Mouse (Mus musculus) small intestine, adult 2 months (tissue): ENCODE data around the gene Gm49403. TPM values are rescaled to one million over a fixed set of nuclear protein-coding genes. Genes with fewer than 3 reads are reported as not detected.
"Not testable (repeated sequence)": the region's sequence is repeated elsewhere in the genome, so short reads cannot be mapped to it uniquely, and the experiment has no call there.

Source experiments
- H3K27ac ChIP-seq: fragments of 200-500 bp; 2 replicates; pipeline ENCODE4 v1.5.1; 2012; ENCODE audit warnings: low read depth, low read length, control low read depth, inconsistent platforms; ENCODE audit not compliant: insufficient read depth
- H3K27me3 ChIP-seq: fragments of 200-500 bp; 2 replicates; pipeline ENCODE4 v1.6.1; 2012; ENCODE audit warnings: mild to moderate bottlenecking, moderate library complexity, low read length, inconsistent platforms; ENCODE audit not compliant: control insufficient read depth, insufficient read depth
- H3K36me3 ChIP-seq: fragments of 200-500 bp; 2 replicates; pipeline ENCODE4 v1.6.1; 2012; ENCODE audit warnings: mild to moderate bottlenecking, low read length, control low read depth, inconsistent platforms; ENCODE audit not compliant: control insufficient read depth, insufficient read depth
- H3K4me1 ChIP-seq: fragments of 200-500 bp; 2 replicates; pipeline ENCODE4 v1.6.1; 2012; ENCODE audit warnings: low read length, inconsistent platforms, mixed read lengths; ENCODE audit not compliant: control insufficient read depth, insufficient read depth, insufficient read length
- H3K4me3 ChIP-seq: fragments of 200-500 bp; 2 replicates; pipeline ENCODE4 v1.5.1; 2012; ENCODE audit warnings: low read depth, mild to moderate bottlenecking, control low read depth, inconsistent platforms, low read length, moderate library complexity
- CTCF ChIP-seq: fragments of 200-500 bp; IDR thresholded peaks from 2 replicates; pipeline ENCODE4 v1.5.1; 2012; ENCODE audit warnings: low read depth, mild to moderate bottlenecking, control low read depth, inconsistent platforms, low read length, moderate library complexity, mixed read lengths; ENCODE audit not compliant: insufficient replicate concordance, insufficient read length; ENCODE audit errors: extremely low read depth
- POLR2A ChIP-seq: fragments of 200-500 bp; IDR thresholded peaks from 2 replicates; pipeline ENCODE4 v1.6.1; 2012; ENCODE audit warnings: low read depth, mild to moderate bottlenecking, control low read depth, inconsistent platforms, low read length, moderate library complexity
- WGBS: fragments of 180-500 bp; shearing (Covaris S2); methylation state at CpG from one replicate; pipeline ENCODE4 v1.1.7; 2018; 5-methylcytosine and 5-hydroxymethylcytosine counted together
- polyA plus RNA-seq: library from polyadenylated mRNA; depleted of rRNA; stranded (reverse); fragments of >200 nt; gene quantifications from 2 replicates; pipeline ENCODE4 v1.2.3, GENCODE M21; 2012

Gene Gm49403
- polyA plus RNA-seq, 1 experiment = not detected

DNA sequence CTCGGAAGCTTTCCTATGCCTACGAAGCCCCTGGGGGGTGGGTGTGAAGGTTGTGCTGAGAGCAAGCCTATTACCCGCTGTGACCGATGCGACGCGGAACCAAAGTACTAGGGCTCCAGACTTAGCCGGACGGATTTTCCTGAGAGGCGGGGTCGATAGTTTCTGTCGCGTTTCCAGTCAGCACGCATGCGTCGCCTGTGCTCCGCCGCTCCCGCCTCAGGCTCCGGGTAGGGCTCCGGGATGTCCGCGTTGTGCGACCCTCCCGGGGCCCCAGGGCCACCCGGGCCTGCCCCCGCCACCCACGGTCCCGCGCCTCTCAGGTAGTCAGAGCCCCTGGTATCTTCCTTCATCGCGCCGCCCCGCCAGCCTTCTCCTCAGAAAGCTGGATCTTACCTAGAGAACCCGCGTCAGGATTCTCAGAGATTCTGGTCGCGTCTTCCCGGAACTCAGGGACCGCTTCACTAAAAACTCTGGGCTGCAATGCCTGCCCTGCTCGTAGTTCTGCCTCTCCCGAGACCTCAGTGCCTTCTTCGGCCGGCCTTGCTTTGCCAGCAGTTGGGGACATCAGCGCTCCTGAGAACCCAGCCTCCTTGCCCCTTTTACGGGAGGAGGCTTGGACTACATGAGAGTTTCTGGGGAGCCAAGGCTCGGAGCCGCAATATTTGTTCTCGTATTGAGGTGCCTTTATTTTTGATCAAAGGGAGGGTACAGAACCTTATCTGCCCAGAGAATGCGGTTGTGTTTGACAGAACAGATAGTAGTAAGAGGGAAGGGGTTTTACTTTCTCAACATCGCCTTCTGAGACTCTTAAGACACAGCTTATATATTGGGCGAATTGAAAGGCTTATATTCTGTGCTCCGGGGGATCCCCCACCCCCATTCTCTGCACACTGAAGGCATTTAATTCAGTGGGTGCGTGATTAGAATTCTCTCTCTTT is 9.4 kb downstream of the Gm49403 start, which contains the start of gene Ints5:
Gene Ints5, plus strand, starts transcription at position 177 of the 938 bp plus-strand sequence.
- peak within 1 kb of the TSS; percentile 99 for H3K4me3 ChIP-seq
- peak within 1 kb of the TSS; percentile 46 for H3K27ac ChIP-seq
- 1% methylated on average over 54 of the region's 54 CpGs for WGBS

DNA sequence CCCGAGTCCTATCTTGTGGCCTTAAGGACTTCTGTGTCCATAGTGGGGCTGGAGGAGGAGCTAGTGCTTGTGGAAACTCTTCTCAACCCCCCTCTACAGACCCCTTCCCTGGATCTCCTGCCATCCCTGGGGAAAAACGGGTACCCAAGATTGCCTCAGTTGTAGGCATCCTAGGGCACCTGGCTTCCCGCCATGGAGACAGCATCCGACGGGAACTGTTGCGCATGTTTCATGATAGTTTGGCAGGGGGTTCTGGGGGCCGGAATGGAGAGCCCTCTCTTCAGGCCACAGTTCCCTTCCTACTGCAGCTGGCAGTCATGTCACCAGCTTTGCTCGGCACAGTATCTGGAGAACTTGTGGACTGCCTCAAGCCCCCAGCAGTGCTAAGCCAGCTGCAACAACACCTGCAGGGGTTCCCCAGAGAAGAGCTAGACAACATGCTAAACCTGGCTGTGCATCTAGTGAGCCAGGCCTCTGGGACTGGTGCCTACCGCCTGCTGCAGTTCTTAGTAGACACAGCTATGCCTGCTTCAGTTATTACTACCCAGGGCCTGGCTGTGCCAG is 11.7 kb downstream of the Gm49403 start:
- WGBS = 89% methylated on average over 9 of the region's 9 CpGs
- TF ChIP-seq CTCF (no peak), POLR2A (no peak)
- Histone ChIP-seq H3K4me3 (no peak overlapping the region), H3K27ac (no peak overlapping the region), H3K27me3 (no peaks in the 10 kb centered on the region), H3K36me3 (peaks cover 11% of the 10 kb centered on the region; the same call in 1 of the 2 replicates), H3K4me1 (peaks cover 8% of the 10 kb centered on the region)

More for the DNA sequence above, 9.4 kb downstream of the Gm49403 start, which contains the start of gene Ints5:
- Histone ChIP-seq H3K36me3 (peaks cover 13% of the 10 kb centered on the region; the same call in 1 of the 2 replicates), H3K4me1 (peaks cover 8% of the 10 kb centered on the region), H3K27me3 (no peaks in the 10 kb centered on the region)
- TF ChIP-seq POLR2A (peak; percentile 64), CTCF (no peak)

DNA sequence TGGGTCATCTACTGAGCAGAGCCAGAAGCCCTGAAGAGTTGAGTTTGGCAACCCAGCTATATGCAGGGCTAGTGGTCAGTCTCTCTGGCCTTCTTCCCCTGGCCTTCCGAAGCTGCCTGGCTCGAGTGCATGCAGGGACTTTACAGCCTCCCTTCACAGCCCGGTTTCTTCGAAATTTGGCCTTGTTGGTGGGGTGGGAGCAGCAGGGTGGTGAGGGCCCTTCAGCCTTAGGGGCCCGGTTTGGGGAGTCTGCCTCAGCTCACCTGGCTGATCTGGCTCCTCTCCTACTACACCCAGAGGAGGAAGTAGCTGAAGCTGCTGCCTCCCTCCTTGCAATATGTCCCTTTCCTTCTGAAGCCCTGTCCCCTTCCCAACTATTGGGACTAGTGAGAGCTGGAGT is 12.5 kb downstream of the Gm49403 start:
- not testable (repeated sequence) for H3K27ac ChIP-seq, H3K27me3 ChIP-seq
- WGBS = 57% methylated on average over 5 of the region's 5 CpGs

DNA sequence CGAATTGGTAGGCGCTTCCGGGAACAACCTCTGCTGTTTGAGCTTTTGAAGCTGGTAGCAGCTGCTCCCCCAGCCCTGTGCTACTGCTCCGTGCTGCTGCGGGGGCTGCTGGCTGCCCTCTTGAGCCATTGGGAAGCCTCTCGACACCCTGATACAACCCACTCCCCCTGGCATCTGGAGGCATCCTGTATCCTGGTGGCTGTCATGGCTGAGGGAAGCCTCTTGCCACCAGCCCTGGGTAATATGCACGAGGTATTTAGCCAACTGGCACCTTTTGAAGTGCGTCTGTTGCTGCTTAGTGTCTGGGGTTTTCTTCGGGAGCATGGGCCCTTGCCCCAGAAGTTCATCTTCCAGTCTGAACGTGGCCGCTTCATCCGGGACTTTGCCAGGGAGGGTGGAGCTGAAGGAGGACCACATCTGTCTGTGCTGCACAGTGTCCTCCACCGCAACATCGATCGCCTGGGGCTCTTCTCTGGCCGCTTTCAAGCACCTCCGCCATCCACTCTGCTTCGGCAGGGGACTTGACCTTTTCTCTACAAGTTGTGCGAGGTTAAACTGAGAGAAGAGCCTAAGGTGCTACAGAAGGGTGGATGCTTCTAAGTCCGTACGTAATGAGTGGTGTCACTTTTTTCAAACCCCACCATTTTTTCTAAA is 13.6 kb downstream of the Gm49403 start:
- H3K27me3 ChIP-seq, H3K4me1 ChIP-seq: not testable (repeated sequence)
- Histone ChIP-seq H3K27ac (peak overlapping the region; percentile 84), H3K36me3 (peaks cover 13% of the 10 kb centered on the region), H3K4me3 (peak overlapping the region; percentile 71)
- 15% methylated on average over 21 of the region's 21 CpGs for WGBS

More for the DNA sequence above, 12.5 kb downstream of the Gm49403 start:
- not testable (repeated sequence) for H3K4me3 ChIP-seq, H3K4me1 ChIP-seq, H3K36me3 ChIP-seq

DNA sequence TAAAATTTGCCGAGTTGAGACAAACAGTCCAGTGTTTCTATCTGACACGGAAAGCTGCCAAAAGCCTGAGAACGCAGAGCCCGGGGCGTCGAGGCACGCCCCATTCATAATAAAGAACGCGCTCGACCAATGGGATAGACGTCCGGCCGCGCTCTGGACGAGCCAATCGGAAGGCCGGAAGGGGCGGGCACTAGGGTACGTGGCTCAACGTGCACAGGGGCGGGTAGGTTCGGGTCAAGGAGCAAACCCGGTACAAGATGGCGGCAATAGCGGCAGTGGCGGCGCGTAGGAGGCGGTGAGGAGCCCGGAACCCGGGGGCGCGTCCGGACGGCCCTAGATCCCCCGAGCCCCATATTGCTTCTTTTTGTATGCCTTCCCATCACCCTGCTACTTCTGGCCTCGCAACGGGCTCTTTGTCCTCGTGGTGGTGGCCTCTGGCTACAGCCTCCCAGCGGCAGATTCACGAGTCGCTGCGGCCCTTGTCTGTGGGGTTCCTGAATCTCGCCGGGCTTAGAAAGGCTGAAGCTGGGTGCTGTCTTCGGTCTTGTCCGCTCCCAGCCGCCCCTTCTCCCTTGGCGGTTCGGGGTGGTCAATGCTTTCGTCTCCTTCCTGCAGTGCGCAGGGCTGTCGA is 14.2 kb downstream of the Gm49403 start, which contains the start of gene Ganab:
Gene Ganab, plus strand, starts transcription at position 207 of the 631 bp plus-strand sequence.
- peak within 1 kb of the TSS; percentile 71 for H3K4me3 ChIP-seq
- peaks cover 8% of the 10 kb centered on the region for H3K4me1 ChIP-seq
- H3K27ac ChIP-seq = peak within 1 kb of the TSS; percentile 84
- TF ChIP-seq POLR2A (peak; percentile 70; the same call in 1 of the 2 replicates), CTCF (no peak; the same call in 1 of the 2 replicates)
- H3K27me3 ChIP-seq = no peaks in the 10 kb centered on the region
- H3K36me3 ChIP-seq = peaks cover 17% of the 10 kb centered on the region
- 1% methylated on average over 53 of the region's 53 CpGs for WGBS

DNA sequence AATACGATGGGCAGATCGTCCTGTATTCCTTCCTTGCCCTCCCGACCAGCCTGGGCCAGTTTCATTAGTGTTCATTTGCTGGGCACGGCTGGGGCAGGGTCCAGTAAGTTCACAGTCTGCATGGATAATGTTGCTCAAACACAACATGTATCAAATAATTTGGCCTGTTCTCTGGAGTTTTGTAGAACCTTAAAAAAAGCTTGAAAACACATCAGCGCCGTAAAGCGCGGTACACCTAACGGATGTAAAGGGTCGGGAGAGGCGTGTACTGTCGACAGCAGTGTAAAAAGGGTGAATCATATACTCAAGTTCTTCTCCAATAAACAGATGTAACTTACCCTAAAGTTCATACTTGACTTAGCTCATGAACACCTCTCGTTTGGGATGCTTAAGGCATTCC is 14.8 kb downstream of the Gm49403 start:
- Histone ChIP-seq H3K27ac (peak overlapping the region; percentile 44), H3K4me3 (peak overlapping the region; percentile 71), H3K27me3 (no peaks in the 10 kb centered on the region), H3K36me3 (peaks cover 21% of the 10 kb centered on the region), H3K4me1 (peaks cover 8% of the 10 kb centered on the region)
- TF ChIP-seq POLR2A (no peak), CTCF (no peak)
- WGBS = 1% methylated on average over 13 of the region's 13 CpGs

DNA sequence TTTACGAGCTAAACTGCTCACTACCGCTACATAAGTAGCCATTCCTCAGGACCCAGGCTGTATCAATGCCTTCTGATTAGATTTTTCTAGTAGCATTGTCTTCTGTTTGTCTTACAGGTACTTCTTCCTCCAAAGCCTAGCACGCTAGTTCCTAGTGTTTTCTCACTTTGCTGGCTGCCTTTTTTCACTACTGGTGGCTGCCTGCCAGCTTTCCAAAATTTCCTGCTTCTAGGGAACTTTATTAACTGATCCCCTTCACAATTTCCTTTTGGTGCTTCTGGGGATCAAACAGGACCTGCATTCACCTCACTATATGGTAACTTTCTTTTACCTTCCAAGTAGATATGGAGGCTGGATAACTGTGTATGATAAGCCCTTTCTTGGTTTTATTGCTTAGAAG is 15.3 kb downstream of the Gm49403 start:
- no peaks in the 10 kb centered on the region for H3K27me3 ChIP-seq
- H3K4me1 ChIP-seq = peaks cover 8% of the 10 kb centered on the region
- TF ChIP-seq POLR2A = no peak
- TF ChIP-seq CTCF = no peak
- no peak overlapping the region for H3K4me3 ChIP-seq
- H3K27ac ChIP-seq = no peak overlapping the region
- WGBS = 15% methylated on average over 3 of the region's 3 CpGs
- H3K36me3 ChIP-seq = peaks cover 24% of the 10 kb centered on the region
